ENCODE assay signal across 23 mouse cellular contexts in the genomic region with DNA sequence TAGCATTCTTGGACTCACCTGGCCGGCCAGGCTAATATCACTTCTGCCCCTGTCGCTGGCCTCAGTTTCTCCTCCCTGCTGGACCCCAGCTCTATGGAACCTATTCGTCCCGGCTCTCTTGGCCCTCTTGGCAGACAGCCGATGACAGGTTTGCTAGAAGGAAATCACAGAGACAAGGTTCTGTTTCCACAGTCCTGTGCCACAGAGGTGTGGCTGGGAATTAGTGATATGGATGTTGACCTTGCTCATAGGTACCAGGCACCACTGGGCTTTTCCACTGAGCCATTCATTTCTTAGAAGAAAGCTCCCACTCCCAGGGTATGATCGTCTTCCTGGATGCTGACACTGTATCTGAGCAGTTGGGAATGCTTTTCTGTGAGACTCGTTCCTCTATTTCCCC.
DNase-seq lines count a peak whose midpoint lies in the region; ATAC-seq lines count a peak whose summit lies in the region.
"Had no signal": no experiment of that assay in that cellular context is flagged by ENCODE, and none has a peak within 500 bp of the region (broad histone marks: within the 10 kb centered on the region; RNA-seq: fewer than 3 reads in every experiment).

No protein-coding gene starts in this region.

- H3K36me3 ChIP-seq in hindbrain, embryonic 10.5 days: no peaks in the 10 kb centered on the region
- no peaks in the 10 kb centered on the region for H3K36me3 ChIP-seq in hindbrain, embryonic 11.5 days (ENCODE audit: control insufficient read depth, insufficient read depth, low read length)
- no peaks in the 10 kb centered on the region for H3K36me3 ChIP-seq in midbrain, embryonic 10.5 days
- H3K36me3 ChIP-seq in midbrain, embryonic 15.5 days (replicated peaks): no peaks in the 10 kb centered on the region
- no peaks in the 10 kb centered on the region for H3K36me3 ChIP-seq in midbrain, embryonic 13.5 days
- H3K36me3 ChIP-seq in midbrain, embryonic 14.5 days (ENCODE audit: control insufficient read depth, insufficient read depth, low read length): no peaks in the 10 kb centered on the region
- H3K36me3 ChIP-seq: embryonic facial prominence, embryonic 12.5 days; embryonic facial prominence, embryonic 15.5 days; forebrain, embryonic 12.5 days; heart, embryonic 12.5 days; heart, embryonic 15.5 days; hindbrain, embryonic 15.5 days; intestine, embryonic 15.5 days had no signal

- WGBS in hindbrain, embryonic 10.5 days: 93% methylated on average over 7 of the region's 7 CpGs
- WGBS in hindbrain, embryonic 11.5 days: 95% methylated on average over 7 of the region's 7 CpGs
- 95% methylated on average over 7 of the region's 7 CpGs for WGBS in midbrain, embryonic 10.5 days
- 91% methylated on average over 7 of the region's 7 CpGs for whole genome bisulfite sequencing in midbrain, embryonic 15.5 days
- WGBS in midbrain, embryonic 13.5 days: 93% methylated on average over 7 of the region's 7 CpGs
- 92% methylated on average over 7 of the region's 7 CpGs for WGBS in midbrain, embryonic 14.5 days

- no peak overlapping the region for H3K4me2 ChIP-seq in hindbrain, embryonic 11.5 days (replicated peaks; ENCODE audit: low read depth, low read length)
- no peak overlapping the region for H3K4me2 ChIP-seq in midbrain, embryonic 15.5 days
- H3K4me2 ChIP-seq in midbrain, embryonic 13.5 days (replicated peaks): no peak overlapping the region
- no peak overlapping the region for H3K4me2 ChIP-seq in midbrain, embryonic 14.5 days (ENCODE audit: low read length)
- H3K4me2 ChIP-seq: embryonic facial prominence, embryonic 12.5 days; embryonic facial prominence, embryonic 15.5 days; heart, embryonic 12.5 days; heart, embryonic 15.5 days; hindbrain, embryonic 15.5 days; intestine, embryonic 15.5 days had no signal

- H3K27ac ChIP-seq in hindbrain, embryonic 10.5 days: peak overlapping the region; percentile 68
- H3K27ac ChIP-seq in hindbrain, embryonic 11.5 days (ENCODE audit: low read depth, low read length): no peak overlapping the region
- H3K27ac ChIP-seq in midbrain, embryonic 10.5 days (replicated peaks): peak overlapping the region; percentile 58; the same call in 1 of the 2 replicates
- H3K27ac ChIP-seq in midbrain, embryonic 15.5 days: no peak overlapping the region
- peak overlapping the region; percentile 70; the same call in 1 of the 2 replicates for H3K27ac ChIP-seq in midbrain, embryonic 13.5 days
- H3K27ac ChIP-seq in midbrain, embryonic 14.5 days (replicated peaks; ENCODE audit: low read depth, low read length): no peak overlapping the region
- H3K27ac ChIP-seq: embryonic facial prominence, embryonic 12.5 days; embryonic facial prominence, embryonic 15.5 days; heart, embryonic 15.5 days; hindbrain, embryonic 15.5 days; intestine, embryonic 15.5 days had no signal

- no peaks in the 10 kb centered on the region for H3K9me3 ChIP-seq in hindbrain, embryonic 10.5 days
- no peaks in the 10 kb centered on the region for H3K9me3 ChIP-seq in hindbrain, embryonic 11.5 days (ENCODE audit: control insufficient read depth, low read length)
- no peaks in the 10 kb centered on the region for H3K9me3 ChIP-seq in midbrain, embryonic 10.5 days (replicated peaks)
- no peaks in the 10 kb centered on the region for H3K9me3 ChIP-seq in midbrain, embryonic 15.5 days
- no peaks in the 10 kb centered on the region for H3K9me3 ChIP-seq in midbrain, embryonic 13.5 days
- H3K9me3 ChIP-seq in midbrain, embryonic 14.5 days (ENCODE audit: control insufficient read depth, low read length): no peaks in the 10 kb centered on the region
- H3K9me3 ChIP-seq: embryonic facial prominence, embryonic 12.5 days; embryonic facial prominence, embryonic 15.5 days; forebrain, embryonic 12.5 days; heart, embryonic 12.5 days; heart, embryonic 15.5 days; hindbrain, embryonic 15.5 days; intestine, embryonic 15.5 days had no signal

- no peaks in the 10 kb centered on the region for H3K27me3 ChIP-seq in hindbrain, embryonic 10.5 days (ENCODE audit: insufficient read depth, poor library complexity, severe bottlenecking)
- H3K27me3 ChIP-seq in hindbrain, embryonic 11.5 days (ENCODE audit: control insufficient read depth, insufficient read depth, low read length): no peaks in the 10 kb centered on the region
- H3K27me3 ChIP-seq in midbrain, embryonic 10.5 days (ENCODE audit: low read depth, poor library complexity, severe bottlenecking): no peaks in the 10 kb centered on the region; the same call in 1 of the 2 replicates
- no peaks in the 10 kb centered on the region for H3K27me3 ChIP-seq in midbrain, embryonic 15.5 days (replicated peaks)
- H3K27me3 ChIP-seq in midbrain, embryonic 13.5 days: 0 out of 2 replicates have a peak, but pooled peaks cover 3% of the 10 kb centered on the region
- H3K27me3 ChIP-seq in midbrain, embryonic 14.5 days (ENCODE audit: control insufficient read depth, insufficient read depth, low read length): no peaks in the 10 kb centered on the region
- H3K27me3 ChIP-seq: embryonic facial prominence, embryonic 12.5 days; embryonic facial prominence, embryonic 15.5 days; heart, embryonic 12.5 days; heart, embryonic 15.5 days; hindbrain, embryonic 15.5 days; intestine, embryonic 15.5 days had no signal

- H3K4me3 ChIP-seq in hindbrain, embryonic 10.5 days: no peak overlapping the region
- H3K4me3 ChIP-seq in hindbrain, embryonic 11.5 days (ENCODE audit: low read depth, low read length): no peak overlapping the region
- no peak overlapping the region for H3K4me3 ChIP-seq in midbrain, embryonic 10.5 days
- no peak overlapping the region for H3K4me3 ChIP-seq in midbrain, embryonic 15.5 days
- no peak overlapping the region for H3K4me3 ChIP-seq in midbrain, embryonic 13.5 days (replicated peaks)
- no peak overlapping the region for H3K4me3 ChIP-seq in midbrain, embryonic 14.5 days (replicated peaks; ENCODE audit: low read depth, low read length)
- H3K4me3 ChIP-seq: embryonic facial prominence, embryonic 12.5 days; embryonic facial prominence, embryonic 15.5 days; forebrain, embryonic 12.5 days; heart, embryonic 12.5 days; heart, embryonic 15.5 days; hindbrain, embryonic 15.5 days; intestine, embryonic 15.5 days had no signal

- DNase-seq in hindbrain, embryonic 10.5 days (ENCODE audit: low spot score): no peak
- no peak for DNase-seq in hindbrain, embryonic 11.5 days (ENCODE audit: low spot score)
- DNase-seq in midbrain, embryonic 10.5 days (ENCODE audit: low spot score): no peak
- DNase-seq in midbrain, embryonic 14.5 days: no peak
- DNase-seq: adrenal gland, adult 2 months; adrenal gland, postnatal 14 days; cerebellum, adult 11 months; cerebellum, adult 2 months; cerebellum, adult 9-11 months; gastrocnemius, postnatal 25 days; heart, adult 18-20 months; heart, postnatal 10 days; heart, postnatal 36 days had no signal

- no peak for ATAC-seq in hindbrain, embryonic 11.5 days (ENCODE audit: low FRiP score)
- ATAC-seq in midbrain, embryonic 15.5 days (replicated peaks): no peak
- no peak for ATAC-seq in midbrain, embryonic 13.5 days
- ATAC-seq in midbrain, embryonic 14.5 days (ENCODE audit: low FRiP score, low TSS enrichment): no peak
- ATAC-seq: CD4-positive, CD25-positive, alpha-beta regulatory T cell, adult 4 months; intestine, embryonic 15.5 days had no signal

- no peak overlapping the region for H3K9ac ChIP-seq in hindbrain, embryonic 11.5 days (ENCODE audit: low read depth, low read length)
- H3K9ac ChIP-seq in midbrain, embryonic 15.5 days: no peak overlapping the region
- H3K9ac ChIP-seq in midbrain, embryonic 13.5 days (replicated peaks): no peak overlapping the region
- no peak overlapping the region for H3K9ac ChIP-seq in midbrain, embryonic 14.5 days (replicated peaks; ENCODE audit: low read length)
- H3K9ac ChIP-seq: embryonic facial prominence, embryonic 12.5 days; embryonic facial prominence, embryonic 15.5 days; forebrain, embryonic 12.5 days; heart, embryonic 12.5 days; heart, embryonic 15.5 days; hindbrain, embryonic 15.5 days; intestine, embryonic 15.5 days had no signal

- peaks cover 29% of the 10 kb centered on the region for H3K4me1 ChIP-seq in hindbrain, embryonic 10.5 days (replicated peaks)
- peaks cover 2% of the 10 kb centered on the region; the same call in 1 of the 2 replicates for H3K4me1 ChIP-seq in hindbrain, embryonic 11.5 days (replicated peaks; ENCODE audit: control insufficient read depth, insufficient read depth, low read length)
- peaks cover 33% of the 10 kb centered on the region for H3K4me1 ChIP-seq in midbrain, embryonic 10.5 days
- H3K4me1 ChIP-seq in midbrain, embryonic 15.5 days: peaks cover 24% of the 10 kb centered on the region
- H3K4me1 ChIP-seq in midbrain, embryonic 13.5 days (replicated peaks): peaks cover 53% of the 10 kb centered on the region
- peaks cover 37% of the 10 kb centered on the region for H3K4me1 ChIP-seq in midbrain, embryonic 14.5 days (ENCODE audit: control insufficient read depth, insufficient read depth, low read length)
- H3K4me1 ChIP-seq: embryonic facial prominence, embryonic 12.5 days; embryonic facial prominence, embryonic 15.5 days; heart, embryonic 15.5 days; intestine, embryonic 15.5 days had no signal

Comparison
In these comparisons a context has a peak if more than half of its experiments do, and no peak if none do; other contexts are left out.
1. H3K27ac ChIP-seq: peak in hindbrain, embryonic 10.5 days (single experiment), midbrain, embryonic 10.5 days (single experiment) and midbrain, embryonic 13.5 days (single experiment); none in hindbrain, embryonic 11.5 days (single experiment), midbrain, embryonic 15.5 days (single experiment) and midbrain, embryonic 14.5 days (single experiment).